Mouse (Mus musculus): Measurements from ENCODE around the gene Tmem119.
A peak's percentile ranks its signal among the peaks of the same experiment; 100 is the strongest.

Gene Tmem119

DNA sequence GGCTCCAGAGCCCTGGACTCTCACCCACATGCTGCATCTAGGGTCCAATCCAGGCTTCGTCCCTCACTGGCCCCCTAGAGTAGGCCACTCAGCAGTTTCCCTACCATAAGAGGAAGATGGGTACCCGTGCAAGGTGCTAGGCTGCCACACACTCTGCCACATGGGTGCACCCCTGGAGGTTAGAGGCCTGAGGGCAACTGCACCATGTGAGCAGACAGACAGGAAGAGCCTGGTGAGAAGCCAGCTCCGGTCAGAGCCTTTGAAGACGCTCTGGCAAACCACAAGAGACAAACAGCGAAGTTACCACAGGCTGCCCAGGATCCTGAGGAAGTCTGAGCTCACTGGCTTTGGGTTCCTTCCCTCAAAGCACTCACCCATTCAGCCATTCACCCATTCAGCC lies 13.3 kb downstream of the Tmem119 start:
- DNase-seq, result no peak

DNA sequence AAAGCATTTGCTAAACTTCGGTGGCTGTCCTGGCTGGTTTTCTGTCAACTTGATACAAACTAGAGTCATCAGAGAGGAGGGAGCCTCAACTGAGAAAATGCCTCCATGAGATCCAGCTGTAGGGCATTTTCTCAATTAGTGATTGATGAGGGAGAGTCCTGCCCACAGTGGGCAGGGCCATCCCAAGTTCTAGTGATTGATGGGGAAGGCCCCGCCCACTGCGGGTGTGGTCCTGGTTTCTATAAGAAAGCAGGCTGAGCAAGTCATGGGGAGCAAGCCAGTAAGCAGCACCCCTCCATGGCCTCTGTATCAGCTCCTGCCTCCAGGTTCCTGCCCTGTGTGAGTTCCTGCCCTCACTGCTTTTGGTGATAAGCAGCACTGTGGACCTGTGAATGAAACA lies 16.2 kb downstream of the Tmem119 start:
- DNase-seq, result peak; percentile 51

DNA sequence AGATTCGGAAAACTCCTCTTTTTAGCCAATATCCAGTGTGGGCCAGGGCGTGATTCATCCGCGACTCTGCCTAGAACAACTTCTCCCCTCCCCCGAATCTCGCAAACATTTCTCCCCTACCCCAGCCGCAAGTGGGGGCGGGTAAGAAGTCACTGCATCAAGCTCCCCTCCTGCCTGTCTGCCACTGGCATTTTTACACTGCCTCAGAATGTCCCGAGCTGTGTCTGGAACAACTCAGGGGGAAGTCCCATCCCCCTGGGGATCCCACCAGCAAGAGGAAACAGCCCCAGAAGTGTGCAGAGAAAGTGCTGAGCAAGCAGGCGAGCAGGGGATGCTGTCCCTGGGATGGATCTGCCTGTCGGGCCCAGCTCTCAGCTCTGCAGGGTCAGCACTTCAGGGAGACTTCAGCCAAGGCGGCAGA lies 16.7 kb downstream of the Tmem119 start:
- peak; percentile 85 for DNase-seq

- DNase-seq, result peak; percentile 58
These were observed 17.7 kb downstream of the Tmem119 start for GRCm38 (mm10) chr5:113782624-113783023.

DNA sequence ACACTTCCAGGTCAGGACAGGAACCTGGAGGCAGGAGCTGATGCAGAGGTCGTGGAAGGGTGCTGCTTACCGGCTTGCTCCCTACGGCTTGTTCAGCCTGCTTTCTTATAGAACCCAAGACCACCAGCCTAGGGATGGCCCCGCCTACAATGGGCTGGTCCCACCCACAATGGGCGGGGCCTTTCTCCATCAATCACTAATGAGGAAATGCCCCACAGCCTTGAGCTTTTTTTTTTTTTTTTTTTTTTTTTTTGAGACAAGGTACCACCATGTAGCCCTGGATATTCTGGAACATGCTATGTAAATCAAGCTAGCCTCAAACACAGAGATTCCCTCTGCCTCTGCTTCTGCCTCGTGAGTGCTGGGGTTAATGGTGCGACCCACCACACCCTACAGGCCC lies 18.4 kb downstream of the Tmem119 start:
- DNase-seq, result no peak

- DNase-seq, result no peak
These were observed 19.1 kb downstream of the Tmem119 start for GRCm38 (mm10) chr5:113781254-113781653.

DNA sequence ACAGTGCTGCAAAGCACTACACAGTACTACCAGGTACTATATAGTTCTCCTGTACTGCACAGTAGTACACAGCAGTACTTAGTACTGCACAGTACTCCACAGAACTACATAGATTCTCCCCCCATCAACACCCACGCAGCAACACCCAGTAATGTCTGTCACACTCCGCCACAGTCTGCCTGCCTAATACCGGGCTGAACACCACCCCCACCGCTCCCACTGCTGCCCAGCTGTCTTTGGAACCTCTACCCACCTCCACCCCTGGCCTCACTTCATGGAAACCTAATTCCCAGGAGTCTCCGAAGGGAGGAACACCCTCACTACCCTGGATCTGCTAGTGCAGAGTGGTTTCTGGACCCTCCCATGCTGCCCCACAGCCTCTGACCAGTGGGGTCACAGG lies 19.6 kb downstream of the Tmem119 start:
- no peak for DNase-seq

DNA sequence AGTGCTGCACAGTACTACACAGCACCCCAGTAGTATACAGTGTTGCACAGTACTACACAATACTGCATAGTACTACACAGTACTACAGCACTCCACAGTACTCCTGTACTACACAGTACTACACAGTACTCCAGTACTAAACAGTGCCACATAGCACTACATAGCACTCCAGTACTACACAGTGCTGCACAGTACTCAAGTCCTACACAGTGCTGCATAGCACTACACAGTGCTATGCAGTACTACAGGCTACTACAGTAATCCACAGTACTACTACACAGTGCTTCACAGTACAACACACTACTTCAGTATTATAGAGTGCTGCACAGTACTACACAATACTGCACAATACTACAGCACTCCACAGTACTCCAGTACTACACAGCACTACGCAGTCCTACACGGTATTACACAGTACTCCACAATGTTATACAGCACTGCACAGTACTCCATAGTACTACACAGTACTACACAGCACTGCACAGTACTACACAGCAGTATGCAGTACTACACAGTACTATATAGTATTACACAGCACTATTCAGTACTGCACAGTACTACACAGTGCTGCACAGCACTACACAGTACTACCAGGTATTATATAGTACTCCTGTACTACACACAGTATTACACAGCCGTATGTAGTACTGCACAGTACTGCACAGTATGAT lies 20.1 kb downstream of the Tmem119 start:
- no peak for DNase-seq

GRCm38 (mm10) chr5:113779569-113779968 lies 20.7 kb downstream of the Tmem119 start:
- no peak for DNase-seq

DNA sequence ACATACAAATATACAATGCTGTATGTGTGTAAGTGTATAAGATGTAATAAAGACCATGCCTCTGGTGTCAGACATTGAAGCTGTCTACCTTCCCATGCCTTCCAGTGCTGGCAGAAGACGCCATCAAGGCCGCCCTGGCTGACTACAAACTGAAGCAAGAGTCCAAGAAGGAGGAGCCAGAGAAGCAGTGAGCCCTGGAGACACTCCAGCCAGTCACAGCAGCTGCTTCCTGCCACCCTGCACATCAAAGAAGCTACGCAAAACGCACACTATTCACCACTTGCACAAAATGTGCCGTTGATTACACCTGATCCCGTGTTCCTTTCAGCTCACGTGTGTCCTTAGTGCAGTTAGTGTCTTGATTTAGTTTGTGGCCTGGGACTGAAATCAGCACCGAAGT lies 22.6 kb downstream of the Tmem119 start:
- DNase-seq, result peak; percentile 45

DNA sequence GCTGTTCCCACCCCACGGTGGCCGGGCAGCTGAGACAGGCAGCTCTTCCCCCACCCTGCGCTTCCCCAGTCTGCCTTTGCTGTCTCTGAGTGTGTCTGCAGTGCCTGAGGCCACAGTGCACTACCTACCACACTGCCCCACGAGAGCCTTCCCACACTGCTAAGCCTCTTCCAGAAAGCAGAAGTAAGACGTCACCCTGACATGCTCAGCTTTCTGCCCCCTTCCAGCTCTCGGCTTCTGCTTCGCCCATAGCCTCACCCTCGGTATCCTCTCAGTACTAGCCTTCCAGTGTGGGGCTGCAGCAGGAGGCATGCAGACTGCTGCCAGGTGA lies 23.5 kb downstream of the Tmem119 start:
- no peak for DNase-seq

GRCm38 (mm10) chr5:113776128-113776895 lies 24.0 kb downstream of the Tmem119 start:
- no peak for DNase-seq

- no peak for DNase-seq
These were observed 24.7 kb downstream of the Tmem119 start for GRCm38 (mm10) chr5:113775585-113775984.

GRCm38 (mm10) chr5:113773664-113774063 lies 26.7 kb downstream of the Tmem119 start:
- peak; percentile 92 for DNase-seq

DNA sequence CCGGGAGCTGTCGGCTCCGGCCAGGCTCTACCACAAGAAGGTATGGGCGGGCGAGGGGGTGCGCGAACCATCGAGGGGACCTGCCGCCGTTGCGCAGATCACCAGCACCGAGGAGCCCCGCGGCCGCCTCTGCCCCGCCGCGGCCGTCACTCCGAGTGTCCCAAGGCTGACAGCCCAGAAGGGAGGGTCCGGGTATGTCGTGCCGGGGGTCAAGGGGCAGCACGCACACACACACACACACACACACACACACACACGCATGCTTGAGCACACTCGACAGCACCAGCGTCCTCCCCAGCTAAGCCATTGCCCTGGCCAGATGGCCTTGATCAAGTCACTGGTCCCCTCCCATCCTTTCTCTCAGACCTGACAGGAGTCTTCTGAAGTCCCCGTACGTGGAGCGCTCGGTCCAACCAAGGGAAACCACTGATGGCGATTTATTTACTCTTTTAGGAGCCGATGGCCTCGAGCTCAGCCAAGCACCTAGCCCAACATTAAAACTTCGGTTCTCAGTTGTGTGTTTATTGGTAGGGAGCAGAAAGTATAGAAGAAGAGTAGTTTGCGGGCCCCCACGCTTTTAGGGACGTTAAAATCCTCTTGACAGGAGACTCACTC lies 27.3 kb downstream of the Tmem119 start:
- no peak for DNase-seq

DNA sequence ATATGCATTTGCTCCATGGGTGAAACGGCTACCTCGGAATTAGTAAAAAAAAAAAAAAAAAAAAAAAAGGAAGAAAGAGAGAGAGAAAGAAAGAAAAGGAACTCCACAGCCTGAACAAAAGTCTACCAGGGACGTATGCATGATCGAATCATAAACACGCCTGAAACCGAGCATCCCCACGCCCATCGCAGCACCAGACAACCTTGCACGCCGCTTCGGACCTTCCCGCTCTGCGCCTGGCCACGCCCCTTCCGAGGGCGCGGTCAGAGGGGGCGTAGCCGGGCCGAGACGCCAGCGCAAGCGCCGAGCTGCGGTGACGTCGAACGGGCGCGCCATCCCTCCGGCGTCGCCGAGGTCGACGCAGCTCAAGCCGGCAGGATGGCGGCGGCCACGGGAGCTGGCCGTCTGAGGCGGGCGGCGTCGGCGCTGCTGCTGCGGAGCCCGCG lies 27.8 kb downstream of the Tmem119 start, which contains the start of the genes Sart3 and Iscu:
Gene Sart3 (minus strand): TSS at position 61 of the 446 bp plus-strand sequence.
Gene Iscu (plus strand): TSS at position 299 of the 446 bp plus-strand sequence.
- DNase-seq, result peak; percentile 97

DNA sequence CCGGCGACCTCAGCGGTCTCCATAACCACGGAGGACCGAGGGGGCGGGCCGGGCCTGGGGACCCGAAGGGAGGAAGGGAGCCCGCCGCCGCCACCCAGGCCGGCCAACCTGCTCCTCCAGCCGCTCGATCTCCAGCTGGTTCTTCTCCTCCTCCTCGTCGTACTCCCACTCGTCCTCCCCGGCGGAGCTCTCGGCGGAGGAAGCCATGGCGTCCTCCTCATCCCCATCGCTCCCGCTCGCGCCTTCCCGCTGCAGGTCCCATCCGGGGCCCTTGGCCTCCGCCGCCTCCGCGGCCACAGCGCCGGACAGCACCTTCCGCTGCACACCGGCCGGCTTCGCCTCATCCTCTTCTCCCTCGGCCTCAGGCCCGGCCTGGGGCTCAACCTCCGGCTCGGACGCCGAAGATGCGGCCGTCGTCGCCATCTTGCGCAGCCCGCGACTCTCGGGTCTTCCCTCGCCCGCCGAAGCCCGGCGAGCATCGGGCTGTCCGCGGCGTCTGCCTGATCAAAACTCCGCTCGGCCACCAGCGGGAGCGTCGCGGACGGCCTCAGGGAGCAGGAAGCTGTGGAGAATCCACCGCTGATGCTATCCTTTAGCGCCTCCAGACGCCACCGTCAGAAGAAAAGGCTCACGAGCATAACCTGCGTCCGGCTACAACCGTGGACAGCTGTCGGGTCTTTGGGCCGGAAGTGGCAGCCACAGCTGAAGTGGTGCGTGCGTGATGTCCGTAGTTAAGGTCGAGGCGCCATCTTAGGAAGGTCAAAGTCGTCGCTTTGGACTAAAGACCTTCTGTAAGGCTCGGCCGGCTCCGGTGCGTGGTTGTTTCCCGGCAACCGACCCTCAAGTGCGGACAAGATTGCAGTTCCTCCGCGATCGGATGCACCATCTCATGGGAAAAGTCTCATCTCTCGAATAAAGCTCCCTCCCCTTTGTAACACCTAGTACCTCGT lies 28.8 kb downstream of the Tmem119 start:
- DNase-seq, result peak; percentile 92

DNA sequence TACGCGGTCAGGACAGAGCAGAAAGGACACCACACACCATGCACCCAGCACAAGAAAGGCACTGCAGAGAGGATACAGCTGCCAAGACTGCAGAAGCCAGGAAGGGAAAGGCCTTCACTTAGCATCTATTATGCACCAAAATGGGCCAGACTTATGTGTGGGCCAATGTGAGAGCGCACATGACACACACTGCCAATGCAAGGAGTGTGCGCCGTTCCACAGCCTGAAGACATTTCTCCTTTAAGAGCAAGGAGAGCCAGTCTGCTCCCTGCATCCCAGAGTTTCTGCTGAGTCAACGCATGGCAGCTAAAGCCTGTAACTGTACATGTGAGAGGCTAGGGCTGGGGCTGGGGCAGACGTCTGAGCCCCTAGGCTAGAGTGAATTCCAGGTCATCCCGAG lies 31.5 kb downstream of the Tmem119 start:
- DNase-seq, result no peak

DNA sequence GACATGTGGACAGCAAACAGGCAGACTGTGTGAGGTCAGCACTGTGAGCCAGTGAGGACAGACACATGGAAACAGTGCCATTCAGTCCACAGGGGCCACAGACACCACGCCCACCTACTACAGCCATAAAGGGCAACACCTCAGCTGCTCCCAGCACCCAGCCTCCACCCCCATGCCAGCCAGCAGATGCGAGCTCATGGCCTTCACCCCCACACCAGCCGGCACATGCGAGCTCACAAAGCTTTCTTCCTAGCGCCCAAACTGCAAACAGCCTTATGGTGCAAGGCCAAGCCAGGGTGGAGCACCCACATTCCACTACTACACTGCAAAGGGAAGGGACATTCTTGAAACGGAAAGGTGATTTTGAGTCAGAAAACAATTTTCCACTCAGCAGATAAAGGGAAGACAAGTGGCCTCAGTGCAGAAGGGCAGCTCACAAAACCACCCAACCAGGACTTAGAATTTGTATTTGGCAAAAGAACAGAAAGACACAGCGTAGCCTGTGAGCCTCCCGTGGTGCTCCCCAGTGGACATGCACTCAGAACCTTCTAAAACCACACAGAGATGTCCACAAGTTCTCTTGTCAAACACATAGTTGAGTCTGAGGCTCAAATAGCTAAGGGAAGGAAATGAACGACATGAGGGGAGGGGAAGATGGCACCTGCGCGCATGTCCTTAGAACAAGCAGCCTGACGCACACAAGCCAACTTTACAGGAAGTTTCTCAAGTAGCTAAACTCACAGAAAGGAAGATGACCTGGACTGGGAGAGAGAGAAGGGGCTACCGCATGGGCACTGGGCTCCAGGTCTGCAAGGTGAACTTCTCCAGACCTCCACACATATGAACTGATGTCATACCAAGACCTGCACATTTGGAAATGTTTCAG lies 34.4 kb downstream of the Tmem119 start:
- DNase-seq, result no peak

GRCm38 (mm10) chr5:113764426-113764825 lies 35.9 kb downstream of the Tmem119 start:
- DNase-seq, result no peak

- DNase-seq, result no peak
These were observed 38.7 kb downstream of the Tmem119 start for GRCm38 (mm10) chr5:113761585-113761984.

All from kidney, postnatal 14 days (tissue).